Mouse (Mus musculus): ENCODE results near the gene Lama1.

DNA sequence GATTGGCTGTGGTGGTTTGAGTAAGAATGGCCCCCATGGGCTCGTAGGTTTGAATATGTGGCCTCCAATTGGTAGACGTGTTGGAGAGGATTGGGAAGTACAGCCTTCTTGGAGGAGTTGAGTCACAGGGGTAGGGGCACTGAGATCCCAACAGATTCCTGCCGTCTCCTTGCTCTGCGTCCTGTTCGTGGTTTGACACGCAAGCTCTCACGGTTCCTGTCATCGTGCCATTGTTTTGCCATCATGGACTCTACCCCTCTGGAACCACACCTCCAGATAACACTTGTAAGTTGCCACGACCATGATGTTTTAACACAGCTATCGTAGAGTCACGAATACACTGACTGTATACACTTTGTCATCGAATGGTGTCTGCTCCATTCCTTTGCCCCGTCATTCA is 141.9 kb downstream of the Lama1 start:
- TF ChIP-seq CTCF (IDR thresholded peaks at IDR 0.05; ENCODE audit: low read depth) (no peak), EP300 (IDR thresholded peaks at IDR 0.05; ENCODE audit: low read depth) (no peak)
